Mouse (Mus musculus) kidney, postnatal 0 days (tissue): ENCODE measurements around the gene Trmt61a. TPM values are rescaled to one million over a fixed set of nuclear protein-coding genes. Genes with fewer than 3 reads are reported as not detected.
A peak's percentile ranks its signal among the peaks of the same experiment; 100 is the strongest.
"Not testable (repeated sequence)": the region's sequence is repeated elsewhere in the genome, so short reads cannot be mapped to it uniquely, and the experiment has no call there.

Experiments used
- ATAC-seq: fragments of 200-750 bp; cut with Nextera tagmentation; replicated peaks from 2 replicates; pipeline ENCODE4 v1.8.0; 2017; ENCODE audit warnings: low read depth, moderate number of reproducible peaks, moderate TSS enrichment, moderate library complexity; ENCODE audit not compliant: low FRiP score
- DNase-seq: peaks from one replicate; pipeline ENCODE4 v3.0.0-alpha.2; 2016; ENCODE audit warnings: low spot score
- H3K27ac ChIP-seq: fragments of 300-500 bp; sonication (generic); 2 replicates; pipeline ENCODE4 v1.5.1; 2014; ENCODE audit warnings: mild to moderate bottlenecking
- H3K27me3 ChIP-seq: fragments of 300-500 bp; sonication (generic); 2 replicates; pipeline ENCODE4 v1.6.1; 2014; ENCODE audit warnings: low read length, mixed read lengths; ENCODE audit not compliant: insufficient read depth
- H3K36me3 ChIP-seq: fragments of 300-500 bp; sonication (generic); 2 replicates; pipeline ENCODE4 v1.6.1; 2014; ENCODE audit warnings: low read length, mixed read lengths; ENCODE audit not compliant: insufficient read depth
- H3K4me1 ChIP-seq: fragments of 300-500 bp; sonication (generic); replicated peaks from 2 replicates; pipeline ENCODE4 v1.6.1; 2014; ENCODE audit warnings: antibody characterized with exemption, low read length, mixed read lengths; ENCODE audit not compliant: insufficient read depth
- H3K4me2 ChIP-seq: fragments of 300-500 bp; sonication (generic); 2 replicates; pipeline ENCODE4 v1.6.1; 2014; ENCODE audit warnings: mild to moderate bottlenecking, low read length, moderate library complexity, mixed read lengths
- H3K4me3 ChIP-seq: fragments of 300-500 bp; sonication (generic); replicated peaks from 2 replicates; pipeline ENCODE4 v1.5.1; 2014; ENCODE audit warnings: low read depth, low read length
- H3K9ac ChIP-seq: fragments of 300-500 bp; sonication (generic); 2 replicates; pipeline ENCODE4 v1.6.1; 2014; ENCODE audit warnings: low read depth, low read length
- H3K9me3 ChIP-seq: fragments of 300-500 bp; sonication (generic); replicated peaks from 2 replicates; pipeline ENCODE4 v1.6.1; 2016; ENCODE audit warnings: low read length, inconsistent platforms, mixed read lengths
- CTCF ChIP-seq: IDR thresholded peaks from 2 replicates; pipeline ENCODE4 v1.5.1; 2016; ENCODE audit warnings: antibody characterized with exemption, low read depth, mild to moderate bottlenecking, moderate library complexity
- WGBS: fragments of 180-500 bp; shearing (Covaris S2); extraction: QIAGEN DNeasy Blood & Tissue Kit; methylation state at CpG from one replicate; pipeline ENCODE4 v1.1.7; 2014; 5-methylcytosine and 5-hydroxymethylcytosine counted together
- polyA plus RNA-seq: library from polyadenylated mRNA; unstranded; fragments of >200 nt; fragmentation: Nextera tagmentation; extraction: Ambion mirVana; gene quantifications from 2 replicates; pipeline ENCODE4 v1.2.1, GENCODE M21; 2015

Gene Trmt61a
- polyA plus RNA-seq, 1 experiment from 2014 or later = 6.3 TPM

GRCm38 (mm10) chr12:111660628-111661027 is 17.3 kb upstream of the Trmt61a start:
- WGBS = 96% methylated on average over 1 of the region's 1 CpGs
- Histone ChIP-seq H3K36me3 (peaks cover 21% of the 10 kb centered on the region), H3K27ac (no peak overlapping the region), H3K4me2 (no peak overlapping the region), H3K4me1 (peaks cover 7% of the 10 kb centered on the region), H3K4me3 (no peak overlapping the region), H3K9ac (no peak overlapping the region), H3K9me3 (no peaks in the 10 kb centered on the region), H3K27me3 (no peaks in the 10 kb centered on the region)
- ATAC-seq = no peak
- DNase-seq = no peak
- TF ChIP-seq CTCF = no peak

DNA sequence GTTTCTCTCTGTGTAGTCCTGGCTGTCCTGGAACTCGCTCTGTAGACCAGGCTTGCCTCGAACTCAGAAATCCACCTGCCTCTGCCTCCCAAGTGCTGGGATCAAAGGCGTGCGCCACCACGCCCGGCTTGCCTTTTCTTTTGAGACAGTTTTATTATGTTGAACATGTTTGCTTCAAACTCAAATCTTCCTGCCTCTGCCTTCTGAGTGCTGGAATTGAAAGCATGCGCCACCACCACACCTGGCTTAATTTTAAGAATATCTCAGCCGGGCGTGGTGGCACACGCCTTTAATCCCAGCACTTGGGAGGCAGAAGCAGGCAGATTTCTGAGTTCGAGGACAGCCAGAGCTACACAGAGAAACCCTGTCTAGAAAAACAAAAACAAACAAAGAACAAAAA is 16.4 kb upstream of the Trmt61a start:
- H3K9ac ChIP-seq, H3K27ac ChIP-seq, DNase-seq, H3K27me3 ChIP-seq, H3K4me1 ChIP-seq, H3K4me3 ChIP-seq, ATAC-seq, H3K4me2 ChIP-seq, H3K9me3 ChIP-seq: not testable (repeated sequence)
- WGBS = 96% methylated on average over 11 of the region's 11 CpGs
- peaks cover 14% of the 10 kb centered on the region for H3K36me3 ChIP-seq

- peaks cover 7% of the 10 kb centered on the region for H3K4me1 ChIP-seq
Observed at GRCm38 (mm10) chr12:111663228-111664143, 14.4 kb upstream of the Trmt61a start.

GRCm38 (mm10) chr12:111664144-111664634 is 13.7 kb upstream of the Trmt61a start:
- Histone ChIP-seq H3K36me3 (0 out of 2 replicates have a peak, but pooled peaks cover 3% of the 10 kb centered on the region), H3K4me1 (peaks cover 14% of the 10 kb centered on the region), H3K9me3 (no peaks in the 10 kb centered on the region), H3K27ac (peak overlapping the region; percentile 81), H3K4me3 (no peak overlapping the region), H3K27me3 (no peaks in the 10 kb centered on the region), H3K9ac (no peak overlapping the region), H3K4me2 (peak overlapping the region; percentile 17; the same call in 1 of the 2 replicates)
- 21% methylated on average over 6 of the region's 6 CpGs for WGBS
- DNase-seq (peak; percentile 90), ATAC-seq (peak; percentile 53)
- TF ChIP-seq CTCF = no peak; the same call in 1 of the 2 replicates

More at GRCm38 (mm10) chr12:111663228-111664143, 14.4 kb upstream of the Trmt61a start:
- ATAC-seq (no peak; the same call in 1 of the 2 replicates), DNase-seq (peak; percentile 40)
- H3K4me3 ChIP-seq = no peak overlapping the region
- H3K27me3 ChIP-seq = no peaks in the 10 kb centered on the region
- H3K9me3 ChIP-seq = no peaks in the 10 kb centered on the region
- 0 out of 2 replicates have a peak, but pooled peaks cover 3% of the 10 kb centered on the region for H3K36me3 ChIP-seq
- no peak for TF ChIP-seq CTCF
- peak overlapping the region; percentile 81 for H3K27ac ChIP-seq
- peak overlapping the region; percentile 17; the same call in 1 of the 2 replicates for H3K4me2 ChIP-seq
- no peak overlapping the region for H3K9ac ChIP-seq
- WGBS = 34% methylated on average over 17 of the region's 17 CpGs

GRCm38 (mm10) chr12:111665041-111665880 is 12.6 kb upstream of the Trmt61a start:
- Histone ChIP-seq H3K4me2 (no peak overlapping the region), H3K27ac (0 out of 2 replicates have a peak overlapping the region, but pooled peaks have one; percentile 31), H3K4me3 (no peak overlapping the region), H3K9me3 (no peaks in the 10 kb centered on the region), H3K36me3 (0 out of 2 replicates have a peak, but pooled peaks cover 1% of the 10 kb centered on the region), H3K27me3 (peaks cover 2% of the 10 kb centered on the region; the same call in 1 of the 2 replicates), H3K9ac (no peak overlapping the region), H3K4me1 (peaks cover 17% of the 10 kb centered on the region)
- no peak for TF ChIP-seq CTCF
- WGBS = 74% methylated on average over 13 of the region's 13 CpGs
- no peak for DNase-seq
- ATAC-seq = no peak

DNA sequence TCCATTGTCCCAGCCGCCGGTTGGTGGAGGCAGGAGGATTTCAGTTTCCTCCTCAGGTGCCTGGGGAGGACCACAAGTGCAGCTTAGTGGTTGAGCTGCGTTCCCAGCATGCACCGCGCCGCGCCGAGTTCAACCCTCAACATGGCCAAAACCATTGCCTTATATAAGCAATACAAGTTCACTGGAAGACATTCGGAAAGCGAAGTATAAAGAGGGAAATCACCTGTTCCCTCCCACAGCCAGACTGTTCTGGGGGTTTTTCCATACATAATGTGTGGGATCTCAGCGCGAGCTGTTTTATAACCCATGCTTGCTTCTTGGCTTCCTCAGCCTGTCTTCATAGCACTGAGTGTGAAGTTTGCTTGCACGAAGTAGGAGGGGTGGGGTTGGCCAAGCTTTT is 11.5 kb upstream of the Trmt61a start:
- no peaks in the 10 kb centered on the region for H3K36me3 ChIP-seq
- H3K9me3 ChIP-seq = no peaks in the 10 kb centered on the region
- no peak for ATAC-seq
- no peak overlapping the region for H3K9ac ChIP-seq
- DNase-seq = no peak
- 76% methylated on average over 13 of the region's 13 CpGs for WGBS
- H3K4me3 ChIP-seq = no peak overlapping the region
- H3K27ac ChIP-seq = no peak overlapping the region
- peaks cover 28% of the 10 kb centered on the region for H3K4me1 ChIP-seq
- no peak overlapping the region for H3K4me2 ChIP-seq
- peaks cover 2% of the 10 kb centered on the region; the same call in 1 of the 2 replicates for H3K27me3 ChIP-seq
- no peak for TF ChIP-seq CTCF
